Mouse (Mus musculus): ENCODE results near the gene Polr2e.

GRCm38 (mm10) chr10:80019471-80020131 is 20.0 kb downstream of the Polr2e start:
- TF ChIP-seq CTCF (conservative IDR thresholded peaks at IDR 0.05; ENCODE audit: low read length) (no peak; the same call in 1 of the 2 replicates), NANOG (IDR thresholded peaks at IDR 0.05; ENCODE audit: borderline replicate concordance, low read length) (no peak), POU5F1 (IDR thresholded peaks at IDR 0.05; ENCODE audit: borderline replicate concordance, low read length) (no peak)
